Mouse (Mus musculus) gastrocnemius, postnatal 14 days (tissue): ENCODE results near the gene Mrgprb8. TPM values are rescaled to one million over a fixed set of nuclear protein-coding genes. Genes with fewer than 3 reads are reported as not detected.
"Not testable (repeated sequence)": the region's sequence is repeated elsewhere in the genome, so short reads cannot be mapped to it uniquely, and the experiment has no call there.

ENCODE experiments used
- DNase-seq: peaks from one replicate; pipeline ENCODE4 v3.0.0; 2021; ENCODE audit warnings: mixed read lengths
- intact Hi-C: fragments of 180-260 bp; cut with DNase I; formaldehyde crosslinking; loops from one replicate; pipeline ENCODE4 v1.15.1; 2025; ENCODE audit warnings: low total_unique reads
- long read RNA-seq, 2 experiments: library from polyadenylated mRNA; stranded (forward); transcript quantifications; one replicate each; pipeline ENCODE4 v2.0.0; 2021
- total RNA-seq, 2 experiments: library from RNA; stranded (reverse); gene quantifications; 2 replicates each; pipeline ENCODE4 v1.2.3; 2021

Mrgprb8 gene
- total RNA-seq = not detected
- long read RNA-seq, experiment 1 = 0 reads
- long read RNA-seq, experiment 2 = 0 reads

DNA sequence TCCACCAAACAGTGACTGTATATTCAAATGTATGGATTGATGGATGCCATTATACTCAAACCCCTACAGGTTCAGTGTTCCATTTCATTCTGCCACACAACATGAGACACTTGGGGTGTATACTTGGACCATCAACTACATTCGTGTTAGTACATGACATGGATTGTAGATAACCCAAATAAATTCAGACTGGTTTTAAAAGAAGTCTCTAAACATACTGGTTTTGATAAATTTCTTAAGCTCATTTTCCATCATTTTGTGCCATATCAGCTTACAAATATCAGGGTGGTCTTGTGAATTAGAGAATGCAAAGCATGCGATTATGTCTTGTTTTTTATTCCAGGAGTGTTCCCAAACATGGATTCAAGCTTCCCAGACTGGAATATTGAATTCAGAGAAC is at the start of gene Mrgprb8:
TSS of gene Mrgprb8 (plus strand) at position 301 of the 400 bp plus-strand sequence.
- DNase-seq = no peak
- intact Hi-C loops = no loop called here

DNA sequence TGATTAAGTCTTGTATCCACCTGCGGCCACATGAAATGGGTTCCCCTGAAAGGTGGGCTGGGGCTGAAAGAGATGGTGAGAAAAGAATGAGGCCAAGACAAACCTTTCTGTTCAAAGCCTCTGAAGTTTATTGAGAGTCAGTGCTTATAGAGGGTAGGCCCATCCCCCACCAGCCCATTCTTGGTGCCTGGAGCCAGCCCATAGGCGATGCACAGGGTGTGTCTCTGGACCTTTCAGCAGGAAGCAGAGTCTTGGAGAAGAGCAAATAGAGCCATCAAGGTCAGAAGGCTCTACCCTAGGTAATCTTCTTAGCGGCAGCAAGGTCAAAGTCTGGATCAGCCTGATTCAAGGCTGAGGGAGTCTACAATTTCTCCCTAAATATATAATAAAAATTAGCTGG is 47.6 kb downstream of the Mrgprb8 start:
- intact Hi-C loops, DNase-seq: not testable (repeated sequence)

GRCm38 (mm10) chr7:48436581-48436980 is 48.3 kb downstream of the Mrgprb8 start:
- intact Hi-C loops = no loop called here
- DNase-seq = no peak

Other genes with a start within 250 kb of the Mrgprb8 start
- gene Mrgprb5, start 219.5 kb upstream of the Mrgprb8 start, total RNA-seq = not detected
- gene Mrgprb4, start 189.2 kb upstream of the Mrgprb8 start, total RNA-seq = not detected
- gene Mrgprb1, start 67.8 kb downstream of the Mrgprb8 start, total RNA-seq = under 1 TPM; 0.29 to 0.44 TPM
- under 1 TPM; 0.07 to 0.16 TPM for gene Mrgprx2, start 110.8 kb downstream of the Mrgprb8 start, total RNA-seq
- under 1 TPM; 0.25 to 0.35 TPM for gene Mrgprb2, start 169.6 kb downstream of the Mrgprb8 start, total RNA-seq